Mouse (Mus musculus) cerebellum, adult 11-12 months (tissue): ENCODE measurements around the gene Dbndd2.

Experiments
- DNase-seq: peaks from one replicate; pipeline ENCODE4 v3.0.0; 2022

Gene Dbndd2

GRCm38 (mm10) chr2:164542598-164542997 is 56.7 kb downstream of the Dbndd2 start:
- no peak for DNase-seq
